Mouse (Mus musculus) MEL (cell line): ENCODE results near the gene G6pc3. TPM values are rescaled to one million over a fixed set of nuclear protein-coding genes. Genes with fewer than 3 reads are reported as not detected.

ENCODE experiments used
- DNase-seq: peaks from one replicate; pipeline ENCODE4 v3.0.0; 2011; ENCODE audit warnings: low read depth, low spot score
- H3K27ac ChIP-seq: 2 replicates; pipeline ENCODE4 v1.5.1; 2012; ENCODE audit warnings: low read depth, mild to moderate bottlenecking, control low read depth, low read length, moderate library complexity; ENCODE audit not compliant: control insufficient read depth
- H3K27me3 ChIP-seq, 2 experiments: fragments of 150-350 bp in 1 of 2; sonication (generic) in 1 of 2; 2 replicates each; pipeline ENCODE4 v1.6.1; 2012; ENCODE audit warnings: low read length in 2 of 2, mild to moderate bottlenecking in 2 of 2, improper control_type of control experiment in 1 of 2, moderate library complexity in 1 of 2; ENCODE audit not compliant: insufficient read depth in 2 of 2, control insufficient read depth in 1 of 2
- H3K36me3 ChIP-seq, 2 experiments: 2 replicates each; pipeline ENCODE4 v1.6.1; 2012 to 2014; ENCODE audit warnings: low read length in 2 of 2, improper control_type of control experiment in 1 of 2, inconsistent platforms in 1 of 2, mild to moderate bottlenecking in 1 of 2; ENCODE audit not compliant: insufficient read depth in 2 of 2, control insufficient read depth in 1 of 2
- H3K4me1 ChIP-seq, 2 experiments: fragments of 150-350 bp in 1 of 2; sonication (generic) in 1 of 2; 2 replicates each; pipeline ENCODE4 v1.6.1; 2012; ENCODE audit warnings: low read length in 2 of 2, improper control_type of control experiment in 1 of 2, mild to moderate bottlenecking in 1 of 2; ENCODE audit not compliant: insufficient read depth in 2 of 2, control insufficient read depth in 1 of 2
- H3K4me3 ChIP-seq, 2 experiments: fragments of 150-350 bp in 1 of 2; sonication (generic) in 1 of 2; 2 replicates each; pipeline ENCODE4 v1.5.1; 2012; ENCODE audit warnings: low read depth in 2 of 2, low read length in 2 of 2, mild to moderate bottlenecking in 2 of 2, moderate library complexity in 2 of 2, control low read depth in 1 of 2, improper control_type of control experiment in 1 of 2; ENCODE audit not compliant: control insufficient read depth in 1 of 2, insufficient read depth in 1 of 2
- H3K79me2 ChIP-seq: 2 replicates; pipeline ENCODE4 v1.6.1; 2012; ENCODE audit warnings: mild to moderate bottlenecking, low read length, moderate library complexity; ENCODE audit not compliant: control insufficient read depth, poor library complexity, insufficient read depth
- H3K9ac ChIP-seq: 2 replicates; pipeline ENCODE4 v1.6.1; 2012; ENCODE audit warnings: low read depth, mild to moderate bottlenecking, control low read depth, low read length, moderate library complexity; ENCODE audit not compliant: control insufficient read depth, poor library complexity, severe bottlenecking
- H3K9me3 ChIP-seq: fragments of 150-350 bp; sonication (generic); replicated peaks from 2 replicates; pipeline ENCODE4 v1.6.1; 2012; ENCODE audit warnings: mild to moderate bottlenecking, low read length, improper control_type of control experiment, moderate library complexity; ENCODE audit not compliant: insufficient read depth
- BHLHE40 ChIP-seq: IDR thresholded peaks from 2 replicates; pipeline ENCODE4 v1.6.1; 2012; ENCODE audit warnings: low read depth, mild to moderate bottlenecking, inconsistent platforms, low read length, improper control_type of control experiment, borderline replicate concordance
- CHD1 ChIP-seq: IDR thresholded peaks from 2 replicates; pipeline ENCODE4 v1.6.1; 2012; ENCODE audit warnings: low read depth, mild to moderate bottlenecking, inconsistent platforms, low read length, improper control_type of control experiment
- CHD2 ChIP-seq: IDR thresholded peaks from 2 replicates; pipeline ENCODE4 v1.6.1; 2011; ENCODE audit warnings: low read length, improper control_type of control experiment
- CTCF ChIP-seq, 3 experiments: IDR thresholded peaks in 2 of 3; conservative IDR thresholded peaks in 1 of 3; 2 replicates each; pipeline ENCODE4 v1.5.1; 2011 to 2012; ENCODE audit warnings: low read length in 3 of 3, low read depth in 2 of 3, mild to moderate bottlenecking in 2 of 3, improper control_type of control experiment in 1 of 3, inconsistent platforms in 1 of 3, mixed read lengths in 1 of 3, moderate library complexity in 1 of 3; ENCODE audit not compliant: control insufficient read depth in 1 of 3, insufficient read depth in 1 of 3, poor library complexity in 1 of 3, severe bottlenecking in 1 of 3
- E2F4 ChIP-seq: IDR thresholded peaks from 2 replicates; pipeline ENCODE4 v1.6.1; 2011; ENCODE audit warnings: low read depth, low read length, improper control_type of control experiment, borderline replicate concordance
- ELF1 ChIP-seq: IDR thresholded peaks from 2 replicates; pipeline ENCODE4 v1.6.1; 2014; ENCODE audit warnings: low read depth, mild to moderate bottlenecking, inconsistent platforms, low read length, improper control_type of control experiment, moderate library complexity
- EP300 ChIP-seq, 2 experiments: IDR thresholded peaks; 2 replicates each; pipeline ENCODE4 v1.6.1; 2011; ENCODE audit warnings: improper control_type of control experiment in 2 of 2, low read length in 2 of 2, low read depth in 1 of 2, mild to moderate bottlenecking in 1 of 2
- GABPA ChIP-seq: IDR thresholded peaks from 2 replicates; pipeline ENCODE4 v1.6.1; 2012; ENCODE audit warnings: low read depth, mild to moderate bottlenecking, inconsistent platforms, low read length, improper control_type of control experiment, moderate library complexity
- GATA1 ChIP-seq: IDR thresholded peaks from 2 replicates; pipeline ENCODE4 v1.6.1; 2011; ENCODE audit warnings: low read depth, low read length, improper control_type of control experiment
- HCFC1 ChIP-seq: IDR thresholded peaks from 2 replicates; pipeline ENCODE4 v1.6.1; 2012; ENCODE audit warnings: low read depth, mild to moderate bottlenecking, inconsistent platforms, low read length, improper control_type of control experiment, moderate library complexity
- JUND ChIP-seq: IDR thresholded peaks from 2 replicates; pipeline ENCODE4 v1.6.1; 2011; ENCODE audit warnings: low read depth, mild to moderate bottlenecking, improper control_type of control experiment, low read length
- KAT2A ChIP-seq: conservative IDR thresholded peaks from 2 replicates; pipeline ENCODE4 v1.6.1; 2012; ENCODE audit warnings: low read depth, low read length, improper control_type of control experiment, inconsistent platforms
- MAFK ChIP-seq: IDR thresholded peaks from 2 replicates; pipeline ENCODE4 v1.6.1; 2011; ENCODE audit warnings: low read depth, mild to moderate bottlenecking, low read length, improper control_type of control experiment, borderline replicate concordance
- MAX ChIP-seq: IDR thresholded peaks from 2 replicates; pipeline ENCODE4 v1.6.1; 2011; ENCODE audit warnings: low read length, improper control_type of control experiment
- MAZ ChIP-seq: IDR thresholded peaks from 2 replicates; pipeline ENCODE4 v1.6.1; 2012; ENCODE audit warnings: low read depth, mild to moderate bottlenecking, inconsistent platforms, low read length, improper control_type of control experiment
- MEF2A ChIP-seq: IDR thresholded peaks from 2 replicates; pipeline ENCODE4 v1.6.1; 2014; ENCODE audit warnings: low read depth, mild to moderate bottlenecking, inconsistent platforms, low read length, improper control_type of control experiment; ENCODE audit not compliant: poor library complexity, insufficient replicate concordance, severe bottlenecking; ENCODE audit errors: extremely low read depth
- MXI1 ChIP-seq: IDR thresholded peaks from 2 replicates; pipeline ENCODE4 v1.6.1; 2011; ENCODE audit warnings: mild to moderate bottlenecking, low read depth, low read length, improper control_type of control experiment
- MYB ChIP-seq: IDR thresholded peaks from 2 replicates; pipeline ENCODE4 v1.6.1; 2011; ENCODE audit warnings: mild to moderate bottlenecking, low read depth, low read length, improper control_type of control experiment
- MYC ChIP-seq: IDR thresholded peaks from 2 replicates; pipeline ENCODE4 v1.6.1; 2011; ENCODE audit warnings: low read depth, mild to moderate bottlenecking, low read length, improper control_type of control experiment, moderate library complexity
- NELFE ChIP-seq: IDR thresholded peaks from 2 replicates; pipeline ENCODE4 v1.6.1; 2011; ENCODE audit warnings: low read depth, low read length, improper control_type of control experiment
- NRF1 ChIP-seq: IDR thresholded peaks from 2 replicates; pipeline ENCODE4 v1.6.1; 2014; ENCODE audit warnings: low read depth, mild to moderate bottlenecking, inconsistent platforms, low read length, improper control_type of control experiment, moderate library complexity; ENCODE audit not compliant: poor library complexity, insufficient read depth, severe bottlenecking
- POLR2A ChIP-seq, 2 experiments: IDR thresholded peaks; 2 replicates each; pipeline ENCODE4 v1.6.1; 2011 to 2012; ENCODE audit warnings: low read length in 2 of 2, mild to moderate bottlenecking in 2 of 2, control low read depth in 1 of 2, improper control_type of control experiment in 1 of 2, low read depth in 1 of 2, moderate library complexity in 1 of 2; ENCODE audit not compliant: control insufficient read depth in 1 of 2, insufficient read depth in 1 of 2, poor library complexity in 1 of 2
- POLR2AphosphoS2 ChIP-seq: IDR thresholded peaks from 2 replicates; pipeline ENCODE4 v1.6.1; 2011; ENCODE audit warnings: low read length, improper control_type of control experiment
- POLR2AphosphoS5 ChIP-seq: IDR thresholded peaks from 2 replicates; pipeline ENCODE4 v1.6.1; 2012; ENCODE audit warnings: low read depth, borderline replicate concordance, mild to moderate bottlenecking, inconsistent platforms, low read length, moderate library complexity, mixed read lengths
- RAD21 ChIP-seq: IDR thresholded peaks from 2 replicates; pipeline ENCODE4 v1.6.1; 2011; ENCODE audit warnings: mild to moderate bottlenecking, low read depth, low read length, improper control_type of control experiment
- RCOR1 ChIP-seq: IDR thresholded peaks from 2 replicates; pipeline ENCODE4 v1.6.1; 2012; ENCODE audit warnings: low read depth, mild to moderate bottlenecking, inconsistent platforms, low read length, improper control_type of control experiment
- SIN3A ChIP-seq: IDR thresholded peaks from 2 replicates; pipeline ENCODE4 v1.6.1; 2012; ENCODE audit warnings: low read length, improper control_type of control experiment, inconsistent platforms
- SMC3 ChIP-seq: IDR thresholded peaks from 2 replicates; pipeline ENCODE4 v1.6.1; 2011; ENCODE audit warnings: low read depth, low read length, improper control_type of control experiment
- TAL1 ChIP-seq: IDR thresholded peaks from 2 replicates; pipeline ENCODE4 v1.6.1; 2012; ENCODE audit warnings: mild to moderate bottlenecking, inconsistent platforms, low read length, moderate library complexity, mixed read lengths
- TBP ChIP-seq: IDR thresholded peaks from 2 replicates; pipeline ENCODE4 v1.8.0; 2011; ENCODE audit warnings: low read depth, low read length, improper control_type of control experiment
- TCF12 ChIP-seq: IDR thresholded peaks from 2 replicates; pipeline ENCODE4 v1.6.1; 2014; ENCODE audit warnings: low read depth, mild to moderate bottlenecking, inconsistent platforms, low read length, improper control_type of control experiment, moderate library complexity
- UBTF ChIP-seq: IDR thresholded peaks from 2 replicates; pipeline ENCODE4 v1.6.1; 2012; ENCODE audit warnings: low read depth, mild to moderate bottlenecking, inconsistent platforms, low read length, improper control_type of control experiment, moderate library complexity, borderline replicate concordance; ENCODE audit not compliant: insufficient read depth
- USF1 ChIP-seq: IDR thresholded peaks from 2 replicates; pipeline ENCODE4 v1.6.1; 2014; ENCODE audit warnings: low read depth, mild to moderate bottlenecking, inconsistent platforms, low read length, improper control_type of control experiment, moderate library complexity
- USF2 ChIP-seq, 2 experiments: IDR thresholded peaks; 2 replicates each; pipeline ENCODE4 v1.6.1; 2011 to 2012; ENCODE audit warnings: improper control_type of control experiment in 2 of 2, low read length in 2 of 2, borderline replicate concordance in 1 of 2, inconsistent platforms in 1 of 2, low read depth in 1 of 2, mild to moderate bottlenecking in 1 of 2; ENCODE audit not compliant: insufficient read depth in 1 of 2
- ZC3H11A ChIP-seq: IDR thresholded peaks from 2 replicates; pipeline ENCODE4 v1.6.1; 2012; ENCODE audit warnings: low read depth, mild to moderate bottlenecking, inconsistent platforms, low read length, improper control_type of control experiment
- ZKSCAN1 ChIP-seq: IDR thresholded peaks from 2 replicates; pipeline ENCODE4 v1.6.1; 2012; ENCODE audit warnings: low read depth, mild to moderate bottlenecking, inconsistent platforms, low read length, improper control_type of control experiment, moderate library complexity
- ZNF384 ChIP-seq: IDR thresholded peaks from 2 replicates; pipeline ENCODE4 v1.6.1; 2012; ENCODE audit warnings: low read depth, mild to moderate bottlenecking, inconsistent platforms, low read length, improper control_type of control experiment
- polyA plus RNA-seq, 2 experiments: library from polyadenylated mRNA; stranded (reverse) in 1 of 2; unstranded in 1 of 2; fragments of >175 nt in 1 of 2; fragments of >200 nt in 1 of 2; gene quantifications; 2 replicates each; pipeline versions ENCODE4 v1.2.1 to v1.2.4; 2012; ENCODE audit warnings: low replicate concordance in 2 of 2, low read depth in 1 of 2; ENCODE audit not compliant: insufficient read length in 2 of 2, insufficient read depth in 1 of 2, missing spikeins in 1 of 2
- total RNA-seq: library from RNA; depleted of rRNA; stranded (reverse); fragments of 300-350 nt; gene quantifications from 2 replicates; pipeline ENCODE4 v1.2.3, GENCODE M21; 2012

Gene G6pc3
- total and polyA plus RNA-seq, 3 experiments, result 48.9 to 104 TPM; not detected in 1

DNA sequence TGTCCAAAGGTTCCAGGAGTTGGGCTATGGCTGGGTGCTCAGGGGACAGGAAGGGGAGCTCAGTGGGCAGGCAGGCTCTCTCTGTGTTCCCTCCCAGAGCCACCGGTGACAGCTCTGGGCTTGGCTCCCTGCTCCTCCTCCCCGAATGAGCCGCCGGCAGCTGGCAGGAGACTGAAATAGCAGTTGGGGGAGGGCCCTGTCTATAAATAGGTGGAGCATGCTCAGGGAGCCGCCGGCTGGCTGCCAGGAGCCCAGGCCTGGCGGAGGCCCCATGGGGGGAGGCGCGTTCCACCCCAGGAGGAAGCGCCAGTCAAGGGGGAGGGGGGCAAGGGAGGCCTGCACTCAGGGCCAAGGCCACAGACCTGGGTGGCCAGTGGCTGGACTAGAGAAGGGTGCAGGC lies 29.4 kb downstream of the G6pc3 start:
- no peaks in the 10 kb centered on the region for H3K79me2 ChIP-seq
- H3K9ac ChIP-seq, result peak overlapping the region; percentile 3; the same call in 1 of the 2 replicates
- DNase-seq, result peak; percentile 95
- H3K4me1 ChIP-seq, result peaks cover 20 to 56% of the 10 kb centered on the region in 2 experiments
- peaks cover 0 to 34% of the 10 kb centered on the region in 2 experiments; a peak in 2 of 4 replicates for H3K36me3 ChIP-seq
- H3K4me3 ChIP-seq, result no peak overlapping the region
- peak overlapping the region; percentile 5; the same call in 1 of the 2 replicates for H3K27ac ChIP-seq
- no peaks in the 10 kb centered on the region for H3K9me3 ChIP-seq
- no peaks in the 10 kb centered on the region for H3K27me3 ChIP-seq
- TF ChIP-seq USF1 (peak; percentile 58; the same call in 1 of the 2 replicates), TBP (peak; percentile 96), MEF2A (peak; percentile 100), POLR2AphosphoS2 (no peak), TCF12 (peak; percentile 77), RCOR1 (peak; percentile 55; the same call in 1 of the 2 replicates), MYC (no peak), E2F4 (no peak), CHD2 (peak; percentile 68), MAFK (no peak; the same call in 1 of the 2 replicates), ELF1 (peak; percentile 73), MXI1 (peak; percentile 86), UBTF (peak; percentile 99), BHLHE40 (peak; percentile 81), NRF1 (peak; percentile 89), HCFC1 (0 out of 2 replicates have a peak, but pooled peaks have one; percentile 59), GABPA (no peak), POLR2AphosphoS5 (no peak), POLR2A (IDR thresholded peaks at IDR 0.05; ENCODE audit: control insufficient read depth in 1 of 2, insufficient read depth in 1 of 2, low read depth in 1 of 2, low read length in 2 of 2, poor library complexity in 1 of 2) (peak in 1 of 2 experiments; percentile 29; a peak in 1 of 4 replicates), MYB (no peak), ZNF384 (no peak; the same call in 1 of the 2 replicates), MAZ (peak; percentile 98; the same call in 1 of the 2 replicates), KAT2A (no peak), MAX (peak; percentile 63; the same call in 1 of the 2 replicates), JUND (no peak), USF2 (IDR thresholded peaks at IDR 0.05; ENCODE audit: borderline replicate concordance in 1 of 2, insufficient read depth in 1 of 2, low read depth in 1 of 2, low read length in 2 of 2) (no peak), ZC3H11A (no peak), SIN3A (peak; percentile 94), ZKSCAN1 (no peak), RAD21 (no peak), TAL1 (no peak; the same call in 1 of the 2 replicates), CTCF (IDR thresholded peaks at IDR 0.05 in 2 of 3, conservative IDR thresholded peaks at IDR 0.05 in 1 of 3; ENCODE audit: control insufficient read depth in 1 of 3, insufficient read depth in 1 of 3, low read depth in 2 of 3, low read length in 3 of 3, poor library complexity in 1 of 3, severe bottlenecking in 1 of 3) (no peak), NELFE (no peak), CHD1 (no peak), SMC3 (no peak), EP300 (IDR thresholded peaks at IDR 0.05; ENCODE audit: low read depth in 1 of 2, low read length in 2 of 2) (peak; percentile 72 to 73), GATA1 (no peak)
